Mouse (Mus musculus) heart, adult 2 months (tissue): ENCODE results near the gene Arl2. TPM values are rescaled to one million over a fixed set of nuclear protein-coding genes. Genes with fewer than 3 reads are reported as not detected.
"Not testable (repeated sequence)": the region's sequence is repeated elsewhere in the genome, so short reads cannot be mapped to it uniquely, and the experiment has no call there.

ENCODE experiments used
- DNase-seq, 2 experiments: peaks; one replicate each; pipeline ENCODE4 v3.0.0; 2021
- H3K27ac ChIP-seq: fragments of 200-600 bp; 2 replicates; pipeline ENCODE4 v1.8.1; 2022
- H3K27me3 ChIP-seq: fragments of 200-500 bp; 2 replicates; pipeline ENCODE4 v1.6.1; 2012; ENCODE audit warnings: mild to moderate bottlenecking, low read length, inconsistent platforms, mixed read lengths; ENCODE audit not compliant: control insufficient read depth, insufficient read depth
- H3K36me3 ChIP-seq: fragments of 200-500 bp; 2 replicates; pipeline ENCODE4 v1.6.1; 2012; ENCODE audit warnings: low read length, inconsistent platforms; ENCODE audit not compliant: control insufficient read depth, insufficient read depth
- H3K4me1 ChIP-seq: fragments of 200-500 bp; 2 replicates; pipeline ENCODE4 v1.6.1; 2011; ENCODE audit warnings: low read length; ENCODE audit not compliant: control insufficient read depth, insufficient read depth
- H3K4me3 ChIP-seq: fragments of 200-600 bp; 2 replicates; pipeline ENCODE4 v1.8.1; 2022
- H3K79me2 ChIP-seq: fragments of 200-500 bp; replicated peaks from 2 replicates; pipeline ENCODE4 v1.6.1; 2012; ENCODE audit warnings: mild to moderate bottlenecking, inconsistent platforms, low read length, moderate library complexity, mixed read lengths; ENCODE audit not compliant: control insufficient read depth, insufficient read depth
- H3K9ac ChIP-seq: fragments of 200-500 bp; 2 replicates; pipeline ENCODE4 v1.6.1; 2012; ENCODE audit warnings: low read depth, mild to moderate bottlenecking, control low read depth, inconsistent platforms, low read length, mixed read lengths
- CTCF ChIP-seq: fragments of 200-600 bp; IDR thresholded peaks from 2 replicates; pipeline ENCODE4 v1.8.1; 2022; ENCODE audit warnings: antibody characterized with exemption, mild to moderate bottlenecking, moderate library complexity
- EP300 ChIP-seq: fragments of 200-500 bp; IDR thresholded peaks from 2 replicates; pipeline ENCODE4 v1.6.1; 2011; ENCODE audit warnings: low read depth, low read length, control low read depth; ENCODE audit not compliant: insufficient read depth
- POLR2A ChIP-seq: fragments of 200-500 bp; IDR thresholded peaks from 2 replicates; pipeline ENCODE4 v1.6.1; 2011; ENCODE audit warnings: mild to moderate bottlenecking, low read depth, low read length, control low read depth; ENCODE audit not compliant: insufficient read depth
- whole genome bisulfite sequencing: fragments of 180-500 bp; shearing (Covaris S2); methylation state at CpG from one replicate; pipeline ENCODE4 v1.1.7; 2018; 5-methylcytosine and 5-hydroxymethylcytosine counted together
- intact Hi-C: fragments of 180-260 bp; cut with DNase I; formaldehyde crosslinking; loops from one replicate; pipeline ENCODE4 v1.15.1; 2025
- polyA plus RNA-seq: library from polyadenylated mRNA; depleted of rRNA; stranded (reverse); fragments of >200 nt; gene quantifications from 2 replicates; pipeline ENCODE4 v1.2.3, GENCODE M21; 2012
- total RNA-seq, 2 experiments: library from RNA; stranded (reverse); gene quantifications; 2 replicates each; pipeline ENCODE4 v1.2.3; 2021

Arl2 gene
- total and polyA plus RNA-seq, 3 experiments: 62.1 to 155 (median 72.9) TPM

- Histone ChIP-seq H3K79me2 (no peaks in the 10 kb centered on the region), H3K4me3 (no peak overlapping the region), H3K27ac (no peak overlapping the region), H3K4me1 (peaks cover 1% of the 10 kb centered on the region; the same call in 1 of the 2 replicates), H3K27me3 (no peaks in the 10 kb centered on the region), H3K9ac (no peak overlapping the region), H3K36me3 (no peaks in the 10 kb centered on the region)
- no peak for DNase-seq
- 61% methylated on average over 5 of the region's 5 CpGs for WGBS
- no peak for TF ChIP-seq EP300
- intact Hi-C loops: no loop called here
These were observed 3.5 kb upstream of the Arl2 start for GRCm38 (mm10) chr19:6144842-6145241.

GRCm38 (mm10) chr19:6140678-6141393 is 512 bp downstream of the Arl2 start, which contains the start of gene Batf2:
Gene Batf2 (plus strand): TSS chr19:6140983.
- under 1% methylated on average over 65 of the region's 68 CpGs for WGBS
- TF ChIP-seq POLR2A: peak; percentile 42; the same call in 1 of the 2 replicates
- peak; percentile 73 for TF ChIP-seq CTCF
- TF ChIP-seq EP300: no peak
- Histone ChIP-seq H3K79me2 (no peaks in the 10 kb centered on the region), H3K9ac (peak within 1 kb of the TSS; percentile 90), H3K27ac (peak within 1 kb of the TSS; percentile 97), H3K4me3 (peak within 1 kb of the TSS; percentile 94), H3K4me1 (peaks cover 1% of the 10 kb centered on the region; the same call in 1 of the 2 replicates), H3K36me3 (no peaks in the 10 kb centered on the region), H3K27me3 (no peaks in the 10 kb centered on the region)
- DNase-seq: peak; percentile 91 to 93
- intact Hi-C loops: loop anchor here (1.0 to 2.0 kb wide), 2 partner anchors 13 to 96 kb away; partner anchors contain the start of gene Snx15

- no peaks in the 10 kb centered on the region for H3K36me3 ChIP-seq
- peaks cover 1% of the 10 kb centered on the region; the same call in 1 of the 2 replicates for H3K4me1 ChIP-seq
- peak overlapping the region; percentile 94 for H3K4me3 ChIP-seq
- intact Hi-C loops: loop anchor here (1.0 to 2.0 kb wide), 2 partner anchors 12 to 96 kb away; partner anchors contain the start of gene Snx15
- H3K9ac ChIP-seq: peak overlapping the region; percentile 90
- no peak for DNase-seq
- no peaks in the 10 kb centered on the region for H3K79me2 ChIP-seq
- H3K27ac ChIP-seq: peak overlapping the region; percentile 97
- 3% methylated on average over 16 of the region's 16 CpGs for WGBS
- H3K27me3 ChIP-seq: no peaks in the 10 kb centered on the region
- TF ChIP-seq POLR2A (no peak), CTCF (no peak), EP300 (no peak)
These were observed 1.0 kb downstream of the Arl2 start for GRCm38 (mm10) chr19:6140374-6140677.

GRCm38 (mm10) chr19:6139701-6140100 is 1.6 kb downstream of the Arl2 start:
- peak overlapping the region; percentile 97 for H3K27ac ChIP-seq
- WGBS: 91% methylated on average over 6 of the region's 6 CpGs
- H3K4me3 ChIP-seq: no peak overlapping the region
- no peaks in the 10 kb centered on the region for H3K79me2 ChIP-seq
- H3K36me3 ChIP-seq: no peaks in the 10 kb centered on the region
- intact Hi-C loops: loop anchor here (1.0 to 2.0 kb wide), 2 partner anchors 11 to 97 kb away; partner anchors contain the start of gene Snx15
- peaks cover 1% of the 10 kb centered on the region; the same call in 1 of the 2 replicates for H3K4me1 ChIP-seq
- DNase-seq: no peak
- no peak for TF ChIP-seq EP300
- no peaks in the 10 kb centered on the region for H3K27me3 ChIP-seq
- H3K9ac ChIP-seq: no peak overlapping the region

GRCm38 (mm10) chr19:6136397-6136796 is 5.0 kb downstream of the Arl2 start:
- H3K4me3 ChIP-seq: no peak overlapping the region
- H3K27me3 ChIP-seq: no peaks in the 10 kb centered on the region
- H3K79me2 ChIP-seq: no peaks in the 10 kb centered on the region
- no peak overlapping the region for H3K27ac ChIP-seq
- intact Hi-C loops: no loop called here
- 80% methylated on average over 3 of the region's 3 CpGs for WGBS
- peaks cover 1% of the 10 kb centered on the region; the same call in 1 of the 2 replicates for H3K4me1 ChIP-seq
- no peak for DNase-seq
- no peaks in the 10 kb centered on the region for H3K36me3 ChIP-seq
- no peak overlapping the region for H3K9ac ChIP-seq
- TF ChIP-seq EP300 (no peak), CTCF (no peak), POLR2A (no peak)

- DNase-seq, H3K4me3 ChIP-seq, H3K4me1 ChIP-seq, H3K36me3 ChIP-seq, H3K79me2 ChIP-seq, H3K27ac ChIP-seq, H3K9ac ChIP-seq, intact Hi-C loops, H3K27me3 ChIP-seq: not testable (repeated sequence)
- 48% methylated on average over 1 of the region's 1 CpGs for WGBS
These were observed 8.2 kb downstream of the Arl2 start for GRCm38 (mm10) chr19:6133197-6133596.
